Mouse (Mus musculus): ENCODE data around the gene Laptm4a.

DNA sequence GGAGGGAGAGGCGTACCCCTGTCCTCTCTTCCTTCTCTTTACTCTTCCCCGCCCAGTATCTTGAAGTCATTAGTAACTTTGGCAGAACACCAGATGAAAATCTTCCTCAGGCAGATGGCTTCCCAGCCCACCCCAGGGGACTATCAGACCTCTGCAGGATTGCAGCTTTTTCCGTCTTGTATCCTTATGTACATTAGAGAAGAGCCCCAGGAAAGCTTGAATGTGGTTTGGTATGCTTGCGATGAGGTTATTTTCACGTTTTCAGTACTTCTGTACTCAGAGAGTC, 1.6 kb downstream of the Laptm4a start:
- TF ChIP-seq CTCF (IDR thresholded peaks at IDR 0.05; ENCODE audit: control insufficient read depth, insufficient read depth, insufficient read length) (no peak), USF1 (IDR thresholded peaks at IDR 0.05; ENCODE audit: low read depth) (no peak), MYOD1 (IDR thresholded peaks at IDR 0.05; ENCODE audit: control insufficient read depth, insufficient read length, low read depth) (no peak), MYOG (IDR thresholded peaks at IDR 0.05; ENCODE audit: control insufficient read depth, extremely low read depth, insufficient read length) (no peak), CEBPB (IDR thresholded peaks at IDR 0.05; ENCODE audit: low read depth) (no peak)

All from C2C12 (cell line).